Mouse (Mus musculus): ENCODE measurements around the gene 1700030K09Rik.

- no peak for TF ChIP-seq CTCF (IDR thresholded peaks at IDR 0.05; ENCODE audit: extremely low read depth, insufficient read depth, low read length)
- no peak for TF ChIP-seq POLR2A (IDR thresholded peaks at IDR 0.05; ENCODE audit: extremely low read depth, insufficient read depth, low read length)
Measured at GRCm38 (mm10) chr8:72507505-72507904, 63.8 kb downstream of the 1700030K09Rik start.

All from cortical plate, adult 2 months (tissue).